Mouse (Mus musculus) R1 (cell line): ENCODE measurements at regions not wholly inside any gene's neighbourhood (a gene's known extent, or its start where the extent isn't known, plus 50 kb on each side); places are given as distances from the start of the nearest gene placed in this dataset.

Source experiments
- DNase-seq: peaks from one replicate; pipeline ENCODE4 v3.0.0-alpha.2; 2018; ENCODE audit warnings: low read depth, low spot score

DNA sequence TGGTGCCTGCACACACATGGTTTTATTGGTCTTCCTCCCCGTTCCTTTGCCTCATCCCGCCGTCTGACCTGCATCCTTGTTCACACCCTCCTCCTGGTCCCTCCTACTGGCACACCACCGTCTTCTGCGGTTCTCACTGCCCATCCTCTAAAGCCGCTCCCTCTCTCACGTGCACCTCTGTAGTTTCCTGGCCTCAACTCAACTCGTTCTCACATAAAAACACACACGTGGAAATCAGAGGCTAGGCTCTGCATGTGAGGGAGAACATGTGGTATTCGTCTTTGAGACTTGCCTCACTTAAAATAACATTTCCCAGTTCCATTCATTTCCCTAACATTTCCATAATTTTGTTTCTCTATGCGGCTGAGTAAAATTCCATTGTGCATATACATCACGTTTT lies 69.5 kb downstream of the Aldh8a1 start:
- no peak for DNase-seq

DNA sequence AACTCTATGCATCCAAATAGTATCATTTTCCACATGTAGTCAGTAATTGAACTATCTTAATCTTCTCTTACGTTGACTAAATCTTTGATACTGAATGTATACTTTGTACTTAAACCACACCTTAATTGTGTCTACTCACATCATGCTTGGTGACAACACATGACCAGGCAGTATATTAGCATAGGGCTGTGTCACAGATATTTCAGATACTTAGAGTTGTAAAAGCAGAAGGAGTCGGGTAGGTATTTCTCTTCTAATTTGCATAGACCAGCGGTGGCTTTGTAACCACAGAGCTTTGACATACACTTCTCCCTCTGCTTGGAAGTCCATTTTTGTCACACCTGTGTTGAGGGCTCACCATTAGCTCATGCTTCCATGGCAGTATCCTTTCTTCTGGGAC lies 71.0 kb downstream of the Aldh8a1 start:
- no peak for DNase-seq

DNA sequence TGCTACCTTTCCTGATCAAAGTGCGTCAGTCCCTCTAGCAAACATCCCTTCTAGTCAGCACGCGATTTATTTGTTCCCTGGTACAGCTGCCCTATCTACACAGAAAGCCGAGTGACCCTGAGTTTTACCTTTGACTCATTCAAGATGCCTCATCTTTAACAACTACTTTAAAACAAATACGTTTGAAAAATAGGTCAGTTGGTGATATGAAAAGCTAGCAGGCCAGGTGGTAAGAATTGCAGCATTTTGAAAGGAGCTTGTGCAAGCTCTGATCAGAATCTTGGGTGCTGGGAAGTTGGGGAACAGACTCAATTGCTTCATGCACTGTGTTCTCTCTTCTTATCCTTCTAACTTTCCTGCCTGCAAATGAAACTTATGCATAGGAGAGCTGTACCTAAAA lies 71.9 kb downstream of the Aldh8a1 start:
- DNase-seq: no peak

DNA sequence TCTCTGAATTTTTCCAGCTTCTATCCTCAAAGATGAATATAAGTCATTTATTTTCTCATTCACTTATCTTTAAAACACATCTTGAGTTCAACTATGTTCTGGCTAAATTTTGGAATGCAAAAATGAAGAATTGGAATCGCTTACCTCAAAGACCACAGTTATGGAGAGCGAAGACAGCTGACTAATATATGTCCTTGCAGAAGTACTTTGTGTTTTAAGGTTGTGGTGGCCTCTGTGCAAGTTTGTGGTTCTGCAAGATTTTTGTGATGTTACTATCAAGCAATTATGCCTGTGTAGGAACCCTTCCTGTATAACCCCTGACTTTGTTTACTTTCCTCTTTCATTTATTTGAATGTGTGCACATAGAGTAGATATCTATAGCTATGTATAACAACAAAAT lies 75.5 kb downstream of the Aldh8a1 start:
- DNase-seq: no peak

DNA sequence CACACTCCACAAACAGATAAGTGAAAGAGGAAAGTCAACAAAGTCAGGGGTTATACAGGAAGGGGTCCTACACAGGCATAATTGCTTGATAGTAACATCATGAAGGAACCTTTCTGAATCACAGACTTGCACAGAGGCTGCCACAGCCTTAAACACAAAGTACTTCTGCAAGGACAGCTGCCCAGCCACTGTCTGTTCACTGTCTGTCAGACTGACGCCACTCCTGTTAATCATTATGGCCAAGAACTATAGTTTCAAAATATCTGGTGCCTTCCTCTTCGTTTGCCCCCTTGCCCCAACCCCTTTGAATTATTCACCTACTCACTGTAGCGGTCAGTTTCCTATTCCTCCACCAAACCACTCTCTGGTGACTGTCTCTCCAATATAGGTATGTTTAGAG lies 76.4 kb downstream of the Aldh8a1 start:
- DNase-seq: no peak

DNA sequence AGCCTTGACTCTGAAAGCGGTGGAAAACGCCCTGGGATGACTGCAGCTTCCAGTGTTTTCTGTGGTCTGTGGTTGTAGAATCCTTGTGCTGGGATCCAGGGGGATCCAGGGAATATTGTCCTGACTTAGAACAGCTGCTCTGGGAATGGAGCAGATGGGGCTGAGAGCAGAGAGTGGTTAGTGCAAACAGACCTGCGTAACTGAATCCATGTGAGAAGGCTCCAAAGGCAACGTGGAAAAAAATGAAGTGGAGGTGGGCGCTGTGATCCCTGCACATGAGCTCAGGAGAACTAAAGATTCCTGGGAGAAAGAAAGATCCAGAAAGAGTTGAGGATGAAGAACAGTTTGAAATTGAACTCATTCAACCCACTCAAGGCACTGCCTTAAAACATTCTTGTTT lies 77.1 kb downstream of the Aldh8a1 start:
- no peak for DNase-seq

DNA sequence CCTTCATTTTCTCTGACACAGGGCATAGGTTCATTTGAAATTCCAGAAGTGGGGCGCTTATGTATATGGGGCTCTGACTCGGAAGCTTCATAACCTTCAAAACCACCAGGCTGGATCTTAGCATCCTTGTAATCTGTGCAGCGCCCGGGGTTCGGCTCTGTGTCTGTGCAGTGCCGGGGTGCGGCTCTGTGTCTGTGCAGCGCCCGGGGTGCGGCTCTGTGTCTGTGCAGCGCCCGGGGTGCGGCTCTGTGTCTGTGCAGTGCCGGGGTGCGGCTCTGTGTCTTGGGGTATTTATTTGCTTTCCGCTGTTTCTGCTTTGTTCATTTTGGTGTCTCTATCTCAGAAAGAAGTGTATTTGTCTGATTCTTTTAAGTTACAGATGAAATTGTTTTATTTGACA lies 77.7 kb downstream of the Aldh8a1 start:
- DNase-seq: peak; percentile 31

DNA sequence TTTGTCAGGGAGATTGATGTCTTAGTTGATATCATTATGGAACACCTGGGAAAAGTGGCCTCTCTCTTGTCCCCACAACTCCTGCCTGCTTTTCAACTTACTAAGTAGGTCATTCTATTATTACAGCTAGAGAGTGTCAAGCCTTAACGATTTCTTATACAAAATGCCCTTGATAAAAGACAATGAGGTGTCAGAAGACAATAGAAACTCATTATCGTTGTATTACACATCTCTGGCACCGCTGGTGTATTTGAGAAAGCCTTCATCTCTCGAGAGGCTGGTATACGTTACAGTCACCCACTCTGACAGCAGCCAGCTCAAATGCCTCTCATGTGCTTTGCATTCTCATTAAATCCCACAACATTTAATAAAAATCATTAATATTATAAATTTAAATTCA lies 78.8 kb downstream of the Aldh8a1 start:
- no peak for DNase-seq

DNA sequence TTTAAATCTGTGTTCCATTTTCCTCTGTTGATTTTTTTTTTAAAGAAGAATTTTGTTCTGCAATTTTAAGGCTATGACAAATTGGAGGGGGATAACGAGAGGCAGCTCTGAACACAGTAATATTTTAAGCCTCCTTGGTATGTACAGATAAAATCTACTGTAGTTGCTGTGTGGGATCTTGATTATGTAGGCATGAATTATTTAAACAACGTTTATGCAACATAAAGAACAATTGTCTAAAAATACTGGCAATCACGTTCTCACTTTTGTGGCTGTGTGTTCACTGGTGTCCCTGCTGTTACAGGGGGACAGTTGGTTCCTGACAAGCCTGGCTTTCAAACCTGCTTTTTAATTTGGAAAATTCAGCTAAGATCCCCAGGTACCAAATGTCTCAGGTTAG lies 79.3 kb downstream of the Aldh8a1 start:
- no peak for DNase-seq

DNA sequence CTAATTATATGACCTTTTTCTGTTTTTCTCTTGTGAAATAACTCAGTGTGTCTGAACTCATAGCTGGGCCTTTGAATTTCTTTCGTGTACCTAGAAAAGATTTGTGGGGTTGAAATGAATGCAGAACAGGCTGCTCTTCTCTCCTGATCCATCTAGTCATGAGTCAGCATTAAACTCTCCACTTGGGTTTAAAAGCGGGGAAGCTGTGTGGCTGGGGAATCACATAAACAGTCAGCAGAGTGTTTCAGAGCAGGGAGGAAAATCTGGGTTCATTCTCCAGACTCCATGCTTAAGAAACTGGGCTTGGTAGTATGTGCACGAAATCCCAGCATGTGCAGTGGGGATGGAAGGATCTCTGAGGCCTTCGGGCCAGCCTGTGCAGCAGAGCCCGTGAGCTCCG lies 79.9 kb downstream of the Aldh8a1 start:
- DNase-seq: no peak

DNA sequence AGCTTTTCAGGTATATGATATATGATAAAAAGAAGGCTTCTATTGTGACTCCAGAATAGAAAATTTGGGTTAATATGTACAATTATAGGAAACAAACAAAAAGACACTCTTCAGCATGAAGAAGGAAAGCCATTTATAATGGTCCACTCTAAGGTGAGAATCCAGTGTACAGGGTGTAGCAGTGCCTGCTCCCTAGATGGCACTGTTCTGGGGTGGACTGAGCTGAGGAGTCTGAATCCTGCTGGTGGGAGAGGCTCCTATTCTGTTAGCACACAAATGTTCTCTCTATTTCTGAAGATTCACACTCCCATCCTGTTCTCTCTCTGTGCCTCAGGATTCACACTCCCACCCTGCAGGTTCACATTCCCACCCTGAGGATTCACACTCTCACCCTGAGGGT lies 81.5 kb downstream of the Aldh8a1 start:
- DNase-seq: no peak

DNA sequence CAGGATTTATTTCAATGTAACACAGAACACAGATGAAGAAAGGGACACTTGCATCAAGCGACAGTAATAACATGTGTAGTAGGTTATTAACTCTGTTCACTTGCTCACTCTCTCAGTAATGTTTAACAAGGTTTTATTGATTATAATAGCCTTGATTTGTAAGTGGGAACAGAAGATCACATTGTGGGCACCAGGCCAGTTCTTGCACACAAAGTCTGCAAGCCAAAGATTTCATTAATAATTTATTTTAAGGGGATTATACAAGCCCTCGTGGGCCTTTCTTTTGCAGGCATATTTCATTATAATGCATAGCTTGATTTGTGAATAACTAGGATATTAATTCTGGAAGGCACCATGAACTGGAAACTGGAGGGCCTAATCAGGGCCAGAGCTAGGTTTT lies 83.0 kb downstream of the Aldh8a1 start:
- DNase-seq: no peak

DNA sequence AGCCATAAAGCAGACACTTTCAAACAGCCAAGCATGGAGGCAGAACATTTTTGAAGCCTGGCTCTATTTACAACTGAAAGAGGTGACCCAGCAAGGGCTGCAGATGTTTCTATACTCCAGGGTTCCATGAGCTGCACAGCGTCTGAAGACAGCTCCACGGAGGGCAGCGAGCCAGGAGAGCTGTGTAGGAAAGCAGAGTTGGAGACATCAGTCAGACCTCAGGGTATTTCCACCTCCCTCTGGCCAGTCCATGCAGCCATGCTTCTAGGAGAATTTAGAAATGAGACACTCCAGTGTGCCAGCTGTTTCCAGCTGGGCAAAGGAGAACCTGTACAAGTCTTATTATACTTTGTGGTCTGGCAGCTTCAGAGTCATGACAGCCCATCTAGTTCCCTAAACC lies 85.8 kb downstream of the Aldh8a1 start:
- DNase-seq: no peak

DNA sequence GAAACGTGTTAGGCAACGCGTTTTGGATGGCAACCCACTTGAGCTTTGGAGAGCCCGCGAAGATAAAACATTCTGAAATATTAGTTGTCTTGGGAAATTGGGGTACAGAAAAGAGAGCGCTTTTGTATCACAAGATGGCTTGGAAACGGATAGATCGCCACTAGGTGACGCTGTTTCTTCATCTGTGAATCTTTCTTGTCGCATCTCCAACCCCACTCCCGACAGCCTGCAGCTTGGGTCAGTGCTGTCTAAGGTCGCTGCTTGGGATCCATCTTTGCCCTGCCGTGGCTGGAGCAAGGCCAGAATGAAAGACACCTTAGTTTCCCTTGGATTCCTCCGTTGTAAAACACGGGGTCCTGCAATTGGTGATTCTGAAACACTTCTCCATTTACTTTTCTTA lies 88.3 kb downstream of the Aldh8a1 start:
- DNase-seq: peak; percentile 84

DNA sequence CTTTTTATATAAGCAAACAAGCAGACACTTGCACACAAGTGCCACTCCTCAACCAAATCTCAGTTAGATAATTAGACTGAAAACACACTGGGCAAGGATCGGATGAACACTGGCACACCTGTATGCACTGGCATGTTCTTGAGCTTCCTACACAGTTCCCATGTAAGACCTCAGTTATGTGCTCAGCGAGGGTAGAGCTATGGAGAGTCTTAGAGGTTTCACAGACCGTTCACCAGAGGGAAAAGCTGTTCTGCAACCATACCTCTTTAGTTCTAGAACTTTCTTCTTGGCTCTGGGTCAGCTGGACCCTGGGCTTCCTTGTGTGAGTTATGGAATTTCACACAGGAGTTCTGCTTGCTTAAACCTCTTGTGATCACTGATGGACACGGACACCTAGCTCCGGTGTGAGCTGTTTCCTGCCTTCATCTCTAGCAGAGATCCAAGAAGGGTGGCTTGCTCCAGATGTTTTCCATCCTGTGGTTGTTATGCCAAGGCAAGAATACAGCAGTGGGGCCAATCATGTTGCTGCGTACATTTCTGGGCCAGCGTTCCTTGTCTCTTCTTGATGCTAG lies 88.8 kb downstream of the Aldh8a1 start:
- no peak for DNase-seq

DNA sequence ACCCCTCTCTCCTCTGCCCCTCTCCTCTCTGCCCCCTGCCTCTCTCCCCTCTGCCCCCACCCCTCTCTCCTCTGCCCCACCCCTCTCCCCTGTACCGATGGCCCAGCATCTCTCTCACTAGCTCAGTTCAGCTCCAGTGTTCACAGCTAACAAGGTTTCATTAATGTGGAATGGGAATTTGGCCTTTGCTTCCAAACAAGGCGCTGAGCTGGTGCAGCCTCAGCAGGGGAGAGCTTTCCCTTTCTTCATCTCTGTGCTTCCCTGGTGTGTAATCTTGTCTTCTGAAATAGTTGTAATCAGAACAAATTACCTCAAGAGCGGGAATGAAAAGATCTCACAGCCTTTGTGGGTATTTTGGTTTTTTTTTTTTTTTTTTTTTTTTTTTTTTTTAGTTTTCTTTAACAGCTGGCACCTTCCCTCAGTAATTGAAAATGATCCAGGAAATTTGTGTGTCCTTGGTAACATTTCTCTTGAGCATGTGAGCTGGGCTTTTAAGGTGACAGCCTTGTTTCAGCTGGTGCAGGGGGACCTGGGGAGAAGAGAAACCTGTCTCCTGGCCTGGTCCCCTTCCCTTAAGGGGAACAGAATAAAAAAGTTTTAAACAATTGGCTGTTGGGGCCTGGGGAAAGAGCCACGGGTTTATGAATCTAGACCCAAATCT lies 90.5 kb downstream of the Aldh8a1 start:
- DNase-seq: peak; percentile 23

DNA sequence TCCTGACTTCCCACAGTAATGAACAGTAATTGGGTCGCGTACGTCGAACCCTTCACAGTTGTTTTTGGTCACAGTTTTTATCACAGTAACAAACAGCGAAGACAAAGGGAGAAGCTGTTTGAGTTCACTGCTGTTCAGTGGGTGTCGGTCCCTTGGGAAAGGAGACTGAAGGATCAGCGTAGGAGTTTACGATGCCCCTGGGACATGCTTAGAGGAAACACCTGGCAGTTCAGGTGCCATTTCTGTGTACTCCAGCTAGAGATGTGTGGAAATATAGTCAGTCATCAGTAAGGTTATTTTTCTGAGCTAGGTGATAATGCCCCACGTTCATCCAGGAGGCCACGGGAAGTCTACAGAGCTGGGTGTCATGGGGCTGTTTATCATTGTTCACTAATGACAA lies 91.3 kb downstream of the Aldh8a1 start:
- DNase-seq: no peak

DNA sequence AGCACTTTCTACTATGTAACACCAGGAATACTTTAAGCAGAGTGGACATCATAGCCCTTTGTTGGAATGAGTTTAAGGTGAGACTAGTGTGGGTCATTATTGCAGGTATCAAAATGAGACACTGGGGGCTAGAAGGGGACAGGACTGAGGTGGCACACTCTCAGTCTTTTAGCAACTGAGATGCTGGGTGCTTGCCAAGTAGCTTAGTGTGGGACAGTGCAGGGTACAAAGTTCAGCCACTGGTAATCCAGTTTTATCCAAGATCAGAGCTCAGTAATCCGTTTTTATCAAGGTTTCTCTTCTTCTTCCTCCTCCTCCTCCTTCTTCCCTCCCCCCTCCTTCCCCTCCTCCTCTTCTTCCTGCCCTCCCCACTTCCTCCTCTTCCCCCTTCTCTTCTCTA lies 92.9 kb downstream of the Aldh8a1 start:
- DNase-seq: no peak

DNA sequence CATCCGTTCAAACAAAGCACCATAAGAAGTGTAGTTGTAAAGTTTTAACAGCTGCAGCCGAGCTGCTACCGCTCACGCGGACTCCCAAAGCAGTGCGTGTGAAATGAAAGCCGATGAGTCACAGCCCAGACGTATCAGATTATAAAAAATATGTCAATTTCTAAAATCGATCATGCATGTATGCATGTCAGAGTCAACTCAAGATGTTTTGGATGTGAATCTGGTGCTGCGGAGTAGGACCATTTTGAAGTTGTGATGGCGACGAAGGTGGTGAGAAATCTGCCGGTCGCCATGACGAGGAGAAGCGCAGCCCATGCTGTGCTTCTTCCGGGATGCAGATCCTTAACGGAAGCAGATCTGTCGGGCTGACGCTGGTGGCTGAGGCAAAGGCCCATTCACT lies 93.5 kb downstream of the Aldh8a1 start:
- DNase-seq: no peak

DNA sequence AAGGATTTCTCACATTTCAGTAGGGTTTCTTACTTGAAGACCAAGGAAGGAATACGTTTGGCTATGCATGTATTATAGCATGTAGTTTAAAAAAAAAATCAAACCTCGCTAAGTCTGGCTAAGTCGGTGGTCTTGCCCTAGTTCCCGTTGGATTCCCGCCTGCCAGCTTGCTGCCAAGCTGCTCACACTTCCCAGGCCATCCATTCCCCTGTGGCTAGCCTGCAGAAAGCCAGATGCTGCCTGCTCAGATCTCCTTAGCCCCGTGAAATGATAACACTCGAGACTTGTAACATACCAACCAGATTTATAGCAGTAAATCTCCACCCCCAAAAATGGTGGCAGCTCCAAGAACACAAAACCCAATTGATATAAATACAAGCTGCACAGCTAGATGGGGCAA lies 97.2 kb downstream of the Aldh8a1 start:
- DNase-seq: no peak

DNA sequence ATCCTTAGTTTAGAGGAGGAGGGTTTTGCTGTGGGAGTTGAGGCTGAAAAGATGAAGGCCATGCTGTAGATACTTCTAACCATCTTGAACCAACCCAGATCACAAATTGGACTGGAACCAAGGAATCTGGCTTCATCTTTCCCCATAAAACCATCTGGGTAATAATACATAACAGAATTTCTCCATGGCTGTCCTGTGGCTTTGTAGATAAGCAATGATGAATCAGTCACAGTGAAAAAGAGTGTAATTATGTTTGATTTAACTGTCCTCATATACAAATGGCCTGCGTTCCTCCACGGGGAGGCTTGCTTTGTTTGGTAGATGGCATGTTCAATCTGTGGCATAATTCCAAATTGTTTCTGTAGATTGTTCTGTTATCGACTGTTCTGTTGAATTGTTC lies 100.9 kb downstream of the Aldh8a1 start:
- no peak for DNase-seq

DNA sequence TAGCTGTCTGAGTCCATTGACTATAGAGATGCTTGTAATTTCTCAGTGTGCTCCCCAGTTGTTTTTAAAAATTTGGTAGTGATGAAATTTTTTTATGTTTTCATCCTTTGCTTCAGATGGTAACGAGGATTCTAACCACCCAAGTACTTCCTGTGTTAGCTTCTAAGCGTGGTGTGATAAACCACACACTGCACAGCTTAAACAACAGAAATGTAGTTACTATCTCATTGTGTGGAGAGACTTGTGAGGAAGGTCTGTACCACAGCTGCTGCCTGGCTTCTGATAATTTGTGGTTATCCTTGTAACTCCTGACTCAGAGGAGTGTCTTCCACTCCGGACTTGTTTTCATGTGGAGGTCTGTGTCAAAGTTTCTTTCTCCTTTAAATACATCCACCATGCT lies 102.3 kb downstream of the Aldh8a1 start:
- no peak for DNase-seq

DNA sequence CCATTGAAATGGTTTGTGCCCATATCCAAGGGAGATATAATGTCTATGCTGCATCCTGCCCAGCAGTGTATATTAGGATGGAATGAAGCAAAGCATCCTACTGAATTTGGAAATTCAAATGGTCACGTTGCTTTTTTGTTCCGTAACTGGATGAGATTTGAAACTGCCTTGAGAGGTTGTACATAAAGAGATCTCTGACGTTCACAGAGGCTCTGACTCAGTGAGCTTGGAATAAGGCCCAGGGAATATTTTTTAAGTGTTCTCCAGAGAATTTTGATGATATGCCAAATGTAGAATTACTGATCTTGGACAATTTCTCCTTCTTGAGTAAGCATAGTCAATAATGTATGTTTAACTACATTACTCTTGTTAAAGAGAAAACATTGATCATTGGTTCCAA lies 104.2 kb downstream of the Aldh8a1 start:
- no peak for DNase-seq

DNA sequence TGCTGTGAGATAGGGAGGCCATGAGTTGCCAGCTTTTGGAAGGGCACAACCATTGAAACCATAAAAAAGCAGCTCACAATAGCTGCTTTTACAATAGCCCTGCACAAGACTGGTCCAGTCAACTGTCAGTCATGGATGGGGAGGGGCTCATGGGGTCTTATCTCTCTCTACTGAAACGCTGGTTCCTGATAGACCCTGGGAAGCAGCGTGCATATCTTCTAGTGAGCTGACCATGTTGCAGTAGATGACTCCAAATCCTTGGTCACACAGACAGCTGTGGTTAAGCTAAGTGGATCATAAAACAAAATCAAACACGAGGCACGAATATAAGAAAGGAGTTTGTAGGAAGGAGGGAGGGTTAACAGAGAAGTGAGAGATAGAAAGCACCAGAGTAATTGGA lies 105.0 kb downstream of the Aldh8a1 start:
- DNase-seq: no peak
